Mouse (Mus musculus) myocyte (in vitro differentiated cells): Measurements from ENCODE around the gene Gm48551.

ENCODE experiments used
- E2F4 ChIP-seq: IDR thresholded peaks from one replicate; pipeline ENCODE4 v1.6.1; 2011; ENCODE audit warnings: mild to moderate bottlenecking, control low read depth, moderate library complexity; ENCODE audit not compliant: insufficient read depth
- MAX ChIP-seq: IDR thresholded peaks from one replicate; pipeline ENCODE4 v1.6.1; 2011; ENCODE audit warnings: low read depth, mild to moderate bottlenecking, control low read depth
- POLR2A ChIP-seq: IDR thresholded peaks from one replicate; pipeline ENCODE4 v1.6.1; 2011; ENCODE audit warnings: low read depth, mild to moderate bottlenecking, control low read depth, moderate library complexity; ENCODE audit not compliant: insufficient read length
- REST ChIP-seq: IDR thresholded peaks from one replicate; pipeline ENCODE4 v1.6.1; 2011; ENCODE audit warnings: mild to moderate bottlenecking, control low read depth, moderate library complexity; ENCODE audit not compliant: insufficient read depth, insufficient read length
- USF1 ChIP-seq: IDR thresholded peaks from one replicate; pipeline ENCODE4 v1.6.1; 2011; ENCODE audit warnings: low read depth, mild to moderate bottlenecking, control low read depth, moderate library complexity

- TF ChIP-seq POLR2A, result no peak
- no peak for TF ChIP-seq USF1
- TF ChIP-seq MAX, result no peak
- TF ChIP-seq REST, result no peak
- TF ChIP-seq E2F4, result no peak
Measured at GRCm38 (mm10) chr10:81396749-81397148, 12.5 kb downstream of the Gm48551 start.
